Mouse (Mus musculus) erythroid progenitor cell, adult 5-6 weeks (primary cell): ENCODE measurements around the gene Gemin4. TPM values are rescaled to one million over a fixed set of nuclear protein-coding genes. Genes with fewer than 3 reads are reported as not detected.

Source experiments
- ATAC-seq: replicated peaks from 2 replicates; pipeline ENCODE4 v1.8.0; 2016; ENCODE audit warnings: moderate number of reproducible peaks, mild to moderate bottlenecking, moderate TSS enrichment, inconsistent platforms; ENCODE audit not compliant: poor library complexity, low FRiP score, severe bottlenecking
- total RNA-seq, 2 experiments: library from RNA; stranded (forward) in 1 of 2; stranded (reverse) in 1 of 2; fragments of 150-400 nt in 1 of 2; fragments of 186-747, 209-891 nt in 1 of 2; gene quantifications; 2 replicates each; pipeline versions ENCODE4 v1.2.3 to v1.2.4; 2015 to 2017; ENCODE audit warnings: low replicate concordance in 2 of 2

The Gemin4 gene
- total RNA-seq, 2 experiments from 2014 or later, result 1.8 to 9.6 TPM

DNA sequence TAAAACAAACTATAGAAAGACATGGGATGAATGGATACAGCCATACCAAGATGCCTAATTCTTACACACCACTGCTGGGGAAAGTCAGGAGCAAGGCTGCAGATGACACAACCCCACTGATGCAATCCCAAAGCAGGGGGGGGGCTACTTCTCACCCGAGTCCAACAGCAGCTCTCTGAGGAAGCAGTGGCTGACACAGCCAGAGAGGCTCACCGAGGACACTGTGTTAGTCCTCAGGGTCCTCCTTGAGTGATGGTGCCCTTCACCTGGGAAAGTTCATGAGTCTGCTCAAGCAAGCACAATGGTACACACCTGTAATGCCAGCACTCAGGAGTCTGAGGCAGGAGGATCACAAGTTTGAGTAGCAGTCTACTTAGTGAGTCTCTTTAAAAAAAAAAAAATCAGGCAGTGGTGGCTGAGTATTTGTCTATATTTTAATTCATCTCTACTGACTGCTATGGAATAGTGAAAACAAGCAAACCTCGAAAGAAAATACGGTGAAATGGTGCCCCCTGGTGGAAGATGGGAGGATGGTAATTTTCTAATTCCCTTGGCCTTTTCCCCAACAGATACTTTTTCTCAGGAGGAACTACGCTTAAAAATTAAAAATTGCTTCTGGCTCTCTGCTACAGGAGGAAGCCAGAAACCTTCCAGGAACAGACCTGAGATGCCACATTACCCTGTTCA lies 50.2 kb downstream of the Gemin4 start:
- ATAC-seq, result 0 out of 2 replicates have a peak, but pooled peaks have one; percentile 47

DNA sequence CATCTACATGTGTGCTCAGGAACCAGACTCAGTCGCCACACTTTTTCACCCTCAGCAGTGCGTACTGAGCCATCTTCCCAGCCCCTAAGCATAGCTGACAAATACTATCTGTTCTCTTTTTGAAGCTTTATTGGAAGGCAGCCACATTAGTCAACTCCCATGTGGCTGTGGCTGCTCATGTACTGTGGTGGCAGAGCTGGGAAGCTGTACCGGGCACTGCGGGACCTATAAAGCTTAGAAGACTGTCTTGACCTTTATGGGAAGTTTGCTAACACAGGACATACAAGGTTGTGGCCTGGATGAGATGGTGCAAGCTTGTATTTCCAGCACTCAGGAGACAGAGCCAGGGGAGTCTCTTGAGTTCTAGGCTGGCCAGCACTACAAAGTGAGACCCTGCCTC lies 50.8 kb downstream of the Gemin4 start:
- ATAC-seq, result no peak

Other genes starting within 250 kb of the Gemin4 start
- not detected in 2 replicates for gene 1700016K19Rik, start 217.8 kb downstream of the Gemin4 start, total RNA-seq (2015; ENCODE audit: low replicate concordance)
- not detected in 2 replicates for gene 1700016K19Rik, start 217.8 kb downstream of the Gemin4 start, total RNA-seq (2017; ENCODE audit: low replicate concordance)
- 8.8 and 11.5 TPM in 2 replicates for gene Rflnb, start 189.9 kb downstream of the Gemin4 start, total RNA-seq (2015; ENCODE audit: low replicate concordance)
- gene Rflnb, start 189.9 kb downstream of the Gemin4 start, total RNA-seq (2017; ENCODE audit: low replicate concordance), result 6.7 and 7.2 TPM in 2 replicates
- gene Vps53, start 38.0 kb downstream of the Gemin4 start, total RNA-seq (2015; ENCODE audit: low replicate concordance), result 10.1 and 28.1 TPM in 2 replicates
- gene Vps53, start 38.0 kb downstream of the Gemin4 start, total RNA-seq (2017; ENCODE audit: low replicate concordance), result 6.0 and 7.3 TPM in 2 replicates
- gene Fam57a, start 38.0 kb downstream of the Gemin4 start, total RNA-seq (2015; ENCODE audit: low replicate concordance), result 2.2 TPM in 1 of 2 replicates, not detected in the other
- gene Fam57a, start 38.0 kb downstream of the Gemin4 start, total RNA-seq (2017; ENCODE audit: low replicate concordance), result not detected in 2 replicates
- not detected in 2 replicates for gene Dbil5, start 56 bp downstream of the Gemin4 start, total RNA-seq (2015; ENCODE audit: low replicate concordance)
- gene Dbil5, start 56 bp downstream of the Gemin4 start, total RNA-seq (2017; ENCODE audit: low replicate concordance), result not detected in 2 replicates
- 5.8 and 6.7 TPM in 2 replicates for gene Mrm3, start 26.1 kb upstream of the Gemin4 start, total RNA-seq (2015; ENCODE audit: low replicate concordance)
- 2.3 and 2.4 TPM in 2 replicates for gene Mrm3, start 26.1 kb upstream of the Gemin4 start, total RNA-seq (2017; ENCODE audit: low replicate concordance)
- gene Glod4, start 26.1 kb upstream of the Gemin4 start, total RNA-seq (2015; ENCODE audit: low replicate concordance), result 13.7 and 15.9 TPM in 2 replicates
- gene Glod4, start 26.1 kb upstream of the Gemin4 start, total RNA-seq (2017; ENCODE audit: low replicate concordance), result 29.1 and 39.9 TPM in 2 replicates
- gene Nxn, start 181.5 kb upstream of the Gemin4 start, total RNA-seq (2015; ENCODE audit: low replicate concordance), result 1.4 and 2.1 TPM in 2 replicates
- gene Nxn, start 181.5 kb upstream of the Gemin4 start, total RNA-seq (2017; ENCODE audit: low replicate concordance), result 0.98 TPM in 1 of 2 replicates, not detected in the other
- gene Timm22, start 189.3 kb upstream of the Gemin4 start, total RNA-seq (2015; ENCODE audit: low replicate concordance), result 4.2 and 4.7 TPM in 2 replicates
- gene Timm22, start 189.3 kb upstream of the Gemin4 start, total RNA-seq (2017; ENCODE audit: low replicate concordance), result 2.3 and 4.0 TPM in 2 replicates